Mouse (Mus musculus) heart, postnatal 0 days (tissue): ENCODE measurements at regions not wholly inside any gene's neighbourhood (a gene's known extent, or its start where the extent isn't known, plus 50 kb on each side); places are given as distances from the start of the nearest gene placed in this dataset.

Experiments
- ATAC-seq: fragments of 200-750 bp; cut with Nextera tagmentation; 2 replicates; pipeline ENCODE4 v1.8.0; 2017; ENCODE audit warnings: low read depth, moderate number of reproducible peaks, moderate library complexity; ENCODE audit not compliant: insufficient read depth
- DNase-seq: peaks from one replicate; pipeline ENCODE4 v3.0.0-alpha.2; 2016; ENCODE audit warnings: low spot score
- H3K27ac ChIP-seq: fragments of 300-500 bp; sonication (generic); 2 replicates; pipeline ENCODE4 v1.5.1; 2014; ENCODE audit warnings: low read depth, mild to moderate bottlenecking
- H3K27me3 ChIP-seq: fragments of 300-500 bp; sonication (generic); 2 replicates; pipeline ENCODE4 v1.6.1; 2014; ENCODE audit warnings: low read length, mixed read lengths; ENCODE audit not compliant: control insufficient read depth, insufficient read depth
- H3K36me3 ChIP-seq: fragments of 300-500 bp; sonication (generic); replicated peaks from 2 replicates; pipeline ENCODE4 v1.6.1; 2014; ENCODE audit warnings: low read length, mixed read lengths; ENCODE audit not compliant: control insufficient read depth, insufficient read depth
- H3K4me1 ChIP-seq: fragments of 300-500 bp; sonication (generic); 2 replicates; pipeline ENCODE4 v1.6.1; 2014; ENCODE audit warnings: antibody characterized with exemption; ENCODE audit not compliant: control insufficient read depth, insufficient read depth
- H3K4me2 ChIP-seq: fragments of 300-500 bp; sonication (generic); 2 replicates; pipeline ENCODE4 v1.6.1; 2014; ENCODE audit warnings: low read depth, mild to moderate bottlenecking, low read length, moderate library complexity
- H3K4me3 ChIP-seq: fragments of 300-500 bp; sonication (generic); 2 replicates; pipeline ENCODE4 v1.5.1; 2014; ENCODE audit warnings: low read depth, low read length
- H3K9ac ChIP-seq: fragments of 300-500 bp; sonication (generic); replicated peaks from 2 replicates; pipeline ENCODE4 v1.6.1; 2014; ENCODE audit warnings: low read depth, low read length, mixed read lengths
- H3K9me3 ChIP-seq: fragments of 300-500 bp; sonication (generic); replicated peaks from 2 replicates; pipeline ENCODE4 v1.6.1; 2016; ENCODE audit warnings: low read length; ENCODE audit not compliant: control insufficient read depth
- CTCF ChIP-seq: IDR thresholded peaks from 2 replicates; pipeline ENCODE4 v1.5.1; 2016; ENCODE audit warnings: antibody characterized with exemption, control low read depth, low read depth
- EP300 ChIP-seq: IDR thresholded peaks from 2 replicates; pipeline ENCODE4 v1.6.1; 2016; ENCODE audit warnings: antibody characterized with exemption, low read depth
- WGBS: fragments of 180-500 bp; shearing (Covaris S2); extraction: QIAGEN DNeasy Blood & Tissue Kit; methylation state at CpG from one replicate; pipeline ENCODE4 v1.1.7; 2014; 5-methylcytosine and 5-hydroxymethylcytosine counted together

GRCm38 (mm10) chr17:9484098-9484497, 62.2 kb downstream of the Gm17728 start:
- Histone ChIP-seq H3K4me1 (no peaks in the 10 kb centered on the region), H3K36me3 (no peaks in the 10 kb centered on the region), H3K4me2 (no peak overlapping the region), H3K27ac (no peak overlapping the region), H3K9me3 (no peaks in the 10 kb centered on the region), H3K27me3 (no peaks in the 10 kb centered on the region), H3K9ac (no peak overlapping the region), H3K4me3 (no peak overlapping the region)
- WGBS, result 61% methylated on average over 7 of the region's 7 CpGs
- no peak for DNase-seq
- TF ChIP-seq CTCF, result no peak
- no peak for TF ChIP-seq EP300
- no peak for ATAC-seq

GRCm38 (mm10) chr17:9484566-9484965, 62.7 kb downstream of the Gm17728 start:
- no peaks in the 10 kb centered on the region for H3K27me3 ChIP-seq
- no peak overlapping the region for H3K4me3 ChIP-seq
- H3K27ac ChIP-seq, result no peak overlapping the region
- DNase-seq, result no peak
- H3K4me2 ChIP-seq, result no peak overlapping the region
- no peaks in the 10 kb centered on the region for H3K4me1 ChIP-seq
- no peak overlapping the region for H3K9ac ChIP-seq
- no peaks in the 10 kb centered on the region for H3K36me3 ChIP-seq
- TF ChIP-seq CTCF, result no peak
- no peak for TF ChIP-seq EP300
- ATAC-seq, result no peak
- 82% methylated on average over 12 of the region's 12 CpGs for WGBS
- H3K9me3 ChIP-seq, result no peaks in the 10 kb centered on the region

GRCm38 (mm10) chr17:9529340-9529739, 107.5 kb downstream of the Gm17728 start:
- H3K27me3 ChIP-seq, result no peaks in the 10 kb centered on the region
- 68% methylated on average over 3 of the region's 3 CpGs for WGBS
- no peaks in the 10 kb centered on the region for H3K36me3 ChIP-seq
- H3K4me2 ChIP-seq, result no peak overlapping the region
- no peak for TF ChIP-seq CTCF
- no peak for TF ChIP-seq EP300
- ATAC-seq (no peak), DNase-seq (no peak)
- H3K9me3 ChIP-seq, result no peaks in the 10 kb centered on the region
- no peak overlapping the region for H3K27ac ChIP-seq
- H3K9ac ChIP-seq, result no peak overlapping the region
- H3K4me3 ChIP-seq, result no peak overlapping the region
- no peaks in the 10 kb centered on the region for H3K4me1 ChIP-seq

- DNase-seq, result no peak
- Histone ChIP-seq H3K36me3 (no peaks in the 10 kb centered on the region), H3K9ac (no peak overlapping the region), H3K4me1 (no peaks in the 10 kb centered on the region), H3K27ac (no peak overlapping the region), H3K4me3 (no peak overlapping the region), H3K9me3 (no peaks in the 10 kb centered on the region), H3K4me2 (no peak overlapping the region), H3K27me3 (no peaks in the 10 kb centered on the region)
- WGBS, result 71% methylated on average over 4 of the region's 4 CpGs
- TF ChIP-seq CTCF, result no peak
- TF ChIP-seq EP300, result no peak
- ATAC-seq, result no peak
These were observed 114.2 kb downstream of the Gm17728 start for GRCm38 (mm10) chr17:9536090-9536489.

GRCm38 (mm10) chr17:9538371-9538770, 116.5 kb downstream of the Gm17728 start:
- Histone ChIP-seq H3K9me3 (0 out of 2 replicates have a peak, but pooled peaks cover 3% of the 10 kb centered on the region), H3K4me1 (no peaks in the 10 kb centered on the region), H3K27ac (no peak overlapping the region), H3K4me3 (no peak overlapping the region), H3K4me2 (no peak overlapping the region), H3K9ac (no peak overlapping the region), H3K27me3 (no peaks in the 10 kb centered on the region), H3K36me3 (no peaks in the 10 kb centered on the region)
- DNase-seq (no peak), ATAC-seq (no peak)
- TF ChIP-seq CTCF (no peak), EP300 (no peak)

GRCm38 (mm10) chr17:9540156-9540555, 118.3 kb downstream of the Gm17728 start:
- H3K4me3 ChIP-seq, result no peak overlapping the region
- no peaks in the 10 kb centered on the region for H3K36me3 ChIP-seq
- no peaks in the 10 kb centered on the region for H3K27me3 ChIP-seq
- no peak overlapping the region for H3K9ac ChIP-seq
- H3K4me2 ChIP-seq, result no peak overlapping the region
- no peak for ATAC-seq
- 88% methylated on average over 1 of the region's 1 CpGs for WGBS
- no peak for DNase-seq
- H3K27ac ChIP-seq, result no peak overlapping the region
- no peak for TF ChIP-seq EP300
- no peak for TF ChIP-seq CTCF
- H3K4me1 ChIP-seq, result no peaks in the 10 kb centered on the region
- 0 out of 2 replicates have a peak, but pooled peaks cover 3% of the 10 kb centered on the region for H3K9me3 ChIP-seq
